Mouse (Mus musculus): ENCODE data around the gene Fhdc1. TPM values are rescaled to one million over a fixed set of nuclear protein-coding genes. Genes with fewer than 3 reads are reported as not detected.
A peak's percentile ranks its signal among the peaks of the same experiment; 100 is the strongest.

Fhdc1 gene
- polyA plus RNA-seq, 1 experiment from 2014 or later, result 14.5 TPM

- Histone ChIP-seq H3K27ac (ENCODE audit: low read length) (peak overlapping the region; percentile 18; the same call in 1 of the 2 replicates), H3K36me3 (ENCODE audit: control insufficient read depth, insufficient read depth, low read length) (no peaks in the 10 kb centered on the region), H3K4me2 (ENCODE audit: low read depth, low read length) (no peak overlapping the region), H3K9me3 (ENCODE audit: control insufficient read depth, low read length) (no peaks in the 10 kb centered on the region), H3K4me1 (replicated peaks; ENCODE audit: control insufficient read depth, insufficient read depth, low read length) (peaks cover 27% of the 10 kb centered on the region), H3K9ac (ENCODE audit: low read length) (no peak overlapping the region), H3K27me3 (ENCODE audit: control insufficient read depth, insufficient read depth, low read depth, low read length) (no peaks in the 10 kb centered on the region), H3K4me3 (ENCODE audit: low read length) (no peak overlapping the region)
- WGBS, result 23% methylated on average over 2 of the region's 2 CpGs
- peak; percentile 23; the same call in 1 of the 2 replicates for ATAC-seq (ENCODE audit: low read depth)
Observed at GRCm38 (mm10) chr3:84430152-84430551, 50.1 kb downstream of the Fhdc1 start.

GRCm38 (mm10) chr3:84428994-84429725 lies 51.1 kb downstream of the Fhdc1 start:
- no peaks in the 10 kb centered on the region for H3K9me3 ChIP-seq (ENCODE audit: control insufficient read depth, low read length)
- H3K9ac ChIP-seq (ENCODE audit: low read length), result no peak overlapping the region
- no peaks in the 10 kb centered on the region for H3K27me3 ChIP-seq (ENCODE audit: control insufficient read depth, insufficient read depth, low read depth, low read length)
- no peaks in the 10 kb centered on the region for H3K36me3 ChIP-seq (ENCODE audit: control insufficient read depth, insufficient read depth, low read length)
- H3K4me3 ChIP-seq (ENCODE audit: low read length), result no peak overlapping the region
- H3K4me2 ChIP-seq (ENCODE audit: low read depth, low read length), result no peak overlapping the region
- ATAC-seq (ENCODE audit: low read depth), result 0 out of 2 replicates have a peak, but pooled peaks have one; percentile 4
- WGBS, result 78% methylated on average over 12 of the region's 12 CpGs
- H3K27ac ChIP-seq (ENCODE audit: low read length), result no peak overlapping the region
- H3K4me1 ChIP-seq (replicated peaks; ENCODE audit: control insufficient read depth, insufficient read depth, low read length), result peaks cover 17% of the 10 kb centered on the region

DNA sequence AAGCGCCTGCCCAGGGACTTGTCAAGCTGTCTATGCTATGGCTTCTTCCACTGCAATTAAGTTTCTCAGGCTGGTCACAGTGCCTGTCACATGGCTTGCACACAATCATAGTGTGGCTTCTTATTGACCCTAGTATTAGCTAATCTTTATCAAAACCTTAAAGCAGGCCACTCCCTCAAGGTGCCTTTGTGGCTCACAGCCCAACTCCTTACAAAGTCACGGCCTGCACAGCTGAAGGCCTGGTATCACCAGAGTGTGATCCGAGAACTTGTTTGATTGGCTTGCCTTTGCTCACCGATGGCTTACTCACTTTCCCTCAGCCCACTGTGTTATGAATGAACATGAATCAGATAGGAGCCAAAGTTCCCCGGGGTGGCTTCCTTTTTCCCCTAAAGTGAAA lies 52.5 kb downstream of the Fhdc1 start:
- Histone ChIP-seq H3K27me3 (ENCODE audit: control insufficient read depth, insufficient read depth, low read depth, low read length) (no peaks in the 10 kb centered on the region), H3K36me3 (ENCODE audit: control insufficient read depth, insufficient read depth, low read length) (no peaks in the 10 kb centered on the region), H3K27ac (ENCODE audit: low read length) (no peak overlapping the region), H3K4me2 (ENCODE audit: low read depth, low read length) (no peak overlapping the region), H3K9ac (ENCODE audit: low read length) (no peak overlapping the region), H3K9me3 (ENCODE audit: control insufficient read depth, low read length) (no peaks in the 10 kb centered on the region), H3K4me1 (replicated peaks; ENCODE audit: control insufficient read depth, insufficient read depth, low read length) (peaks cover 17% of the 10 kb centered on the region), H3K4me3 (ENCODE audit: low read length) (no peak overlapping the region)
- no peak for ATAC-seq (ENCODE audit: low read depth)
- 76% methylated on average over 5 of the region's 5 CpGs for WGBS

- Histone ChIP-seq H3K4me1 (replicated peaks; ENCODE audit: control insufficient read depth, insufficient read depth, low read length) (no peaks in the 10 kb centered on the region; the same call in 1 of the 2 replicates), H3K9ac (ENCODE audit: low read length) (no peak overlapping the region), H3K27me3 (ENCODE audit: control insufficient read depth, insufficient read depth, low read depth, low read length) (no peaks in the 10 kb centered on the region), H3K4me3 (ENCODE audit: low read length) (no peak overlapping the region), H3K36me3 (ENCODE audit: control insufficient read depth, insufficient read depth, low read length) (no peaks in the 10 kb centered on the region), H3K4me2 (ENCODE audit: low read depth, low read length) (no peak overlapping the region), H3K27ac (ENCODE audit: low read length) (no peak overlapping the region), H3K9me3 (ENCODE audit: control insufficient read depth, low read length) (no peaks in the 10 kb centered on the region)
- ATAC-seq (ENCODE audit: low read depth), result no peak
- 57% methylated on average over 5 of the region's 5 CpGs for WGBS
Observed at GRCm38 (mm10) chr3:84422340-84422739, 57.9 kb downstream of the Fhdc1 start.

- ATAC-seq (ENCODE audit: low read depth), result no peak
- WGBS, result 29% methylated on average over 4 of the region's 4 CpGs
- Histone ChIP-seq H3K27me3 (ENCODE audit: control insufficient read depth, insufficient read depth, low read depth, low read length) (no peaks in the 10 kb centered on the region), H3K9me3 (ENCODE audit: control insufficient read depth, low read length) (no peaks in the 10 kb centered on the region), H3K4me2 (ENCODE audit: low read depth, low read length) (no peak overlapping the region), H3K9ac (ENCODE audit: low read length) (no peak overlapping the region), H3K4me1 (replicated peaks; ENCODE audit: control insufficient read depth, insufficient read depth, low read length) (peaks cover 8% of the 10 kb centered on the region), H3K4me3 (ENCODE audit: low read length) (no peak overlapping the region), H3K36me3 (ENCODE audit: control insufficient read depth, insufficient read depth, low read length) (no peaks in the 10 kb centered on the region), H3K27ac (ENCODE audit: low read length) (no peak overlapping the region)
Observed at GRCm38 (mm10) chr3:84413868-84414267, 66.4 kb downstream of the Fhdc1 start.

- H3K4me2 ChIP-seq (ENCODE audit: low read depth, low read length), result no peak overlapping the region
- H3K27ac ChIP-seq (ENCODE audit: low read length), result no peak overlapping the region
- peaks cover 13% of the 10 kb centered on the region for H3K4me1 ChIP-seq (replicated peaks; ENCODE audit: control insufficient read depth, insufficient read depth, low read length)
- ATAC-seq (ENCODE audit: low read depth), result no peak
- no peaks in the 10 kb centered on the region for H3K36me3 ChIP-seq (ENCODE audit: control insufficient read depth, insufficient read depth, low read length)
- no peak overlapping the region for H3K4me3 ChIP-seq (ENCODE audit: low read length)
- WGBS, result 44% methylated on average over 5 of the region's 5 CpGs
- no peak overlapping the region for H3K9ac ChIP-seq (ENCODE audit: low read length)
- H3K27me3 ChIP-seq (ENCODE audit: control insufficient read depth, insufficient read depth, low read depth, low read length), result no peaks in the 10 kb centered on the region
- no peaks in the 10 kb centered on the region for H3K9me3 ChIP-seq (ENCODE audit: control insufficient read depth, low read length)
Observed at GRCm38 (mm10) chr3:84412920-84413319, 67.3 kb downstream of the Fhdc1 start.

DNA sequence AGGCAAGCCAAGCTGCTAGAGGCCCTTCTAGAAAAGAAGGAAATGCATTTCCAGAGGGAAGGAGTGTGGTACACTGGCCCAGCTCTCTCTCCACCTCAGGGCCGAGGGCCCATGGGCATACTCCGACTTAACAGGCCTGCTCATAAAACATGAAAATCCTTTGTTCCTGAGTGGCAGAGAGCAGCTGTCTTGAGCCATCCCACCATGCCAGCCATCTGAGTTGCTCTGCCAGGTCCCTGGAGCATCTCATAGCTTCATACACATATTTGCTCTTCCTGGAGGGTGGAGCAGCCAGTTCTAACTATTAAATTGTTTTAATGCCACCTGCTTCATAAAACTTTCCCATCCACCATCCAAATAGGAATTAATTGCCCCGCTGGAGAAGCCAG lies 70.8 kb downstream of the Fhdc1 start:
- ATAC-seq (ENCODE audit: low read depth), result 0 out of 2 replicates have a peak, but pooled peaks have one; percentile 32
- no peak overlapping the region for H3K4me2 ChIP-seq (ENCODE audit: low read depth, low read length)
- H3K27ac ChIP-seq (ENCODE audit: low read length), result no peak overlapping the region
- WGBS, result 67% methylated on average over 3 of the region's 3 CpGs
- H3K4me3 ChIP-seq (ENCODE audit: low read length), result no peak overlapping the region
- H3K36me3 ChIP-seq (ENCODE audit: control insufficient read depth, insufficient read depth, low read length), result no peaks in the 10 kb centered on the region
- H3K4me1 ChIP-seq (replicated peaks; ENCODE audit: control insufficient read depth, insufficient read depth, low read length), result peaks cover 19% of the 10 kb centered on the region
- H3K9ac ChIP-seq (ENCODE audit: low read length), result no peak overlapping the region
- H3K27me3 ChIP-seq (ENCODE audit: control insufficient read depth, insufficient read depth, low read depth, low read length), result no peaks in the 10 kb centered on the region
- H3K9me3 ChIP-seq (ENCODE audit: control insufficient read depth, low read length), result no peaks in the 10 kb centered on the region

- WGBS, result 38% methylated on average over 13 of the region's 13 CpGs
- peaks cover 19% of the 10 kb centered on the region for H3K4me1 ChIP-seq (replicated peaks; ENCODE audit: control insufficient read depth, insufficient read depth, low read length)
- 0 out of 2 replicates have a peak, but pooled peaks have one; percentile 37 for ATAC-seq (ENCODE audit: low read depth)
Observed at GRCm38 (mm10) chr3:84408756-84409473, 71.3 kb downstream of the Fhdc1 start.

DNA sequence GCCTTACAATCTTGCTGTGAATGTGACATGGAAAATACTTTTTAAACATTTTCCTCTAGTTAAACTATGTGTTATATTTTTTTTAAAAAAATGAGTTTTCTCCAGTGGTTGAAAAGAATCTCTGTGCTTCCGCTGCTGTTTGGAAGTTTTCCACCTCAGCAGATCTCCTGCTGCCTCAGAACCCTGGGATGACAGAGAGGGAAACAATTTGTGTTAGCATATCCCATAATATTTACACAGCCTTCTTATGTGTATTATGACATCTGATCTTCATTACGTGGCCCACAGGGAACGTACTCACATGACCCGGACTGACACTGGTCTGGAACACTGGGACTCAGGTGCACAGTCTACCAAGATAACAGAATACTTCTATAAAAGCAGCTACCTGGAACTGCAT lies 74.7 kb downstream of the Fhdc1 start:
- Histone ChIP-seq H3K4me1 (replicated peaks; ENCODE audit: control insufficient read depth, insufficient read depth, low read length) (peaks cover 19% of the 10 kb centered on the region), H3K27me3 (ENCODE audit: control insufficient read depth, insufficient read depth, low read depth, low read length) (no peaks in the 10 kb centered on the region), H3K27ac (ENCODE audit: low read length) (no peak overlapping the region), H3K9ac (ENCODE audit: low read length) (no peak overlapping the region), H3K4me3 (ENCODE audit: low read length) (no peak overlapping the region), H3K36me3 (ENCODE audit: control insufficient read depth, insufficient read depth, low read length) (no peaks in the 10 kb centered on the region), H3K4me2 (ENCODE audit: low read depth, low read length) (no peak overlapping the region), H3K9me3 (ENCODE audit: control insufficient read depth, low read length) (no peaks in the 10 kb centered on the region)
- no peak for ATAC-seq (ENCODE audit: low read depth)
- 67% methylated on average over 4 of the region's 4 CpGs for WGBS

More at GRCm38 (mm10) chr3:84408756-84409473, 71.3 kb downstream of the Fhdc1 start:
- H3K27me3 ChIP-seq (ENCODE audit: control insufficient read depth, insufficient read depth, low read depth, low read length), result no peaks in the 10 kb centered on the region
- no peaks in the 10 kb centered on the region for H3K9me3 ChIP-seq (ENCODE audit: control insufficient read depth, low read length)
- no peak overlapping the region for H3K4me2 ChIP-seq (ENCODE audit: low read depth, low read length)
- no peak overlapping the region for H3K27ac ChIP-seq (ENCODE audit: low read length)
- H3K4me3 ChIP-seq (ENCODE audit: low read length), result no peak overlapping the region
- H3K9ac ChIP-seq (ENCODE audit: low read length), result no peak overlapping the region
- H3K36me3 ChIP-seq (ENCODE audit: control insufficient read depth, insufficient read depth, low read length), result no peaks in the 10 kb centered on the region

Measured in lung, embryonic 16.5 days (tissue).